Mouse (Mus musculus) heart, adult 11 months (tissue): ENCODE measurements around the gene Nrxn3.

Experiments used
- DNase-seq: peaks from one replicate; pipeline ENCODE4 v3.0.0; 2022

Nrxn3 gene

DNA sequence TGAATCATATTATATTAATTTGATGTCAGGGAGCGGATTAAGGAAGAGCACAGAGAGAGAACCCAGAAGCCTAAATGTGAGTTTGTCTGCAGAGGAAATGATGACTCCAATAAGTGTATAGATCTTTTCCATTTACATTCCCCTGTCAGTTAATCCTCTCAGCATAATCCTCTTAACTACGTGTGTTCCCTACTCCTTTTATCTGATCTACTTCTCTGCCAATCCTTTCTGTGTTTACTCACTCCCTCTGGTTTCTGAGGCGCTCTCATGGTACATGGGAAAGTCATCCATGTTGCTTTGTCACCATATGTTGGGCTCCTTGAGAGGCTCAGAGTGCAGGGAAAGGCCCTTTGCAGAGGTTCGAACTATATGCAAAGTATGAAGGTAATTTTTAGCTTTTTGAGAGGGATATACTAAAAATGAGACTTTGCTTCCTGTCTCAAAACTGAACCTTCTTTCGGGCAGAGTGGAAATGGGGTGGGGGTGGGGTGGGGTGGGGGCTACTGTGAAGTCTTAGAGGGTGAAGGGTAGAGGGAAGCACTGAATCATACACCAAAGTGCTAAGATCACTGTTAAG lies 350.6 kb downstream of the Nrxn3 start:
- no peak for DNase-seq

DNA sequence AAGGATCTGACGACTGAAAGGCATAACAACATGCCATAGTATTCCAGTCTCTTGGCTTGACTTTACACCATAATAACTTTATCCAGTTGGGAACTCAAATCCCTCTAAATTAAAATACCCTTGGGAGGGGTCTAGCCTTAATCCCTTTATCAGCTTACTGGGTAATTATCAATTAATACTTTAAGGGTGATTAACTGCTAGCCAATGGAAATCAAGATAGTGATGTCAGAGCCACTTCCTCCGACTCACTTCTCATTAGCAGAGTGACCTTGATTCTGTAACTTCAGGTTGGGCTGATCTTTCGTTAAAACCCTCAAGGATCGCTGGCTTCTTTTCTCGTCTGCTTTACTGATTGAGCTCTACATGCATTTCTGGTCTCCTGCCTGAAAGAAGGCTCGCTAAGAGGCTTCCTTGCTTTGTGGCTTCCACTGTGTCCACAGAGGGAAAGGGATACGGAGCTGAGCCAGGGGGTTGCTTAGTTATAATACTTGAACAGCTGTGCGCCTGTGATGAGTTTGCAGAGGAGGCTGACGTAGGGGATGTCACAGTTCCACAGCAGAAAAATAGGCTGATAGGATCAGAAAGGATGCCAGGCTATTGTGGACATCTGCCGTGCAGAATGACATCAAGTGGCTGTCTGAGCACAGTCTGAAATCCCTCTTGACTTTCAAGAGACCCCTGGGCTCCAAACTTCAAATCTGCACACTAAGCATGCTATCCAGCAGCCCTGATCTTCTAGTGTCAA lies 352.0 kb downstream of the Nrxn3 start:
- no peak for DNase-seq

- DNase-seq, result peak; percentile 55
Measured at GRCm38 (mm10) chr12:89093806-89094479, 371.3 kb downstream of the Nrxn3 start.

DNA sequence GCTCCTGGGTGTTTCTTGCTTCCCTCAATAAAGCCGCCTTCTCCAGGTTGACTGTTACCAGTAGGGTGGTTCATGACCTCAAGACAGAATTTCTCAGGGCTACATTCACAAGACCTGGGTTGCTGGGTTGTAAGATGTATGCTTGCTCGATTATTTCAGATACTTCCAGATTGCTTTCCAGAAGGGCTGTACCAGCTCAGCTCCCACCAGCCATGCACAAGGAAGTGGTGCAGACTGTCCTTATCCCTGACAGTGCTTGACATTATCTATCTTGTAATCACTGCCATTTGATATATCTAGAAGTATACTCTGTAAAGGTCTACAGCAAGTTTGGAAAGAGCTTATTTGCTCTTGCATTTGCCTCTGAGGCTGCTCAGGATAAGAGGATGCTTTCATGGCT lies 374.9 kb downstream of the Nrxn3 start:
- DNase-seq, result peak; percentile 28

GRCm38 (mm10) chr12:89106029-89106733 lies 383.5 kb downstream of the Nrxn3 start:
- DNase-seq, result no peak

DNA sequence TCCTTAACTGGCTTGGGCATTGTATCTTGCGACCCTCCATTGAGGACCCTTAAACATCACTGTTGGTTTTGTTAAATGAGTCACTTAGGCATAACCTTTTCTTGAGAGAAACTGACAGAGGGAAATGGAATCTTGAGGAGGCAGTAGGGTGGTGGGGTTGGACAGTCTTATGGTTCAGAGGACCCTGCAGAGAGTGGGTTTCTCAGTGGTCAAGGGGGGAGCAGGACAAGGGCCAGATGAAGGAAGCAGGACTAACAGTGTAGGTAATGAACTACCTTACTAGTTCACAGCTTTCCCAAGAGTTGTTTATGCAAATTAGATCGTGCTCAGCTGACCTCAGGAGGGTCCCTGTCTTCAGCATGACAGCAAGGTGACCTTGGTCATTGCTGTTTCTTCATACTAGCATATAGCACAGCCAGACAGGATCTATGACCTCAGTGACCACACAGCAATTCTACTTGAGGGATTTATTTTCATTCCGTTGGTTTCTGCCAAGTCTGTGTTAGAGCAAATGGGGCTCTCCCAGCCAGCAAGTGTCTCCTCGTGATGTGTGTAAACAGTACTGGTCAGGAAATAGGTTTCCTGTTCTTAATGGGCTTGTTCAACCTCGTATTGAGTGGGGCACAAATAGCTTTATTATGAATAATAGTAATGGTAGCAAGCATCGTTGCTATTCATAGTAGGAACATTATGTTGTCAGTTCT lies 384.4 kb downstream of the Nrxn3 start:
- no peak for DNase-seq

GRCm38 (mm10) chr12:89109779-89110335 lies 387.2 kb downstream of the Nrxn3 start:
- DNase-seq, result no peak

DNA sequence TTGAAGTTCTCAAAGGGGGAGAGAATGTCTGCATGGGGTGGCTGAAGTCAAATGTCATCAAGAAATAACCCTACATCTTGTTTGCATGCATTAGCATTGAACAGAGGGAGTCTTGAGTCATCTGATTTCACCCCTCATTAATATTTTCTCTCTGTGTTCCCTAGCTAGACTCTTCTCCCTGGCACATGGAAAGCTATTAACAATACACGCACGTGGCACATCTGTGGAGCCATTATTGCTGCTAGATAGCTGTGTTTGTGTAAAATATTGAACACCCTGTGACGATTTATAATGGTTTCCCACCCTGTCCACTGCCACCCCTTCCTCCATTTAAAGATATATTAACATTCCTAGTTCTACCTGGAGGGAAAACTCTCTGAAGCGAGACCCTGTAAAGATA lies 405.9 kb downstream of the Nrxn3 start:
- DNase-seq, result peak; percentile 18

GRCm38 (mm10) chr12:89129139-89129907 lies 406.6 kb downstream of the Nrxn3 start:
- DNase-seq, result peak; percentile 64

DNA sequence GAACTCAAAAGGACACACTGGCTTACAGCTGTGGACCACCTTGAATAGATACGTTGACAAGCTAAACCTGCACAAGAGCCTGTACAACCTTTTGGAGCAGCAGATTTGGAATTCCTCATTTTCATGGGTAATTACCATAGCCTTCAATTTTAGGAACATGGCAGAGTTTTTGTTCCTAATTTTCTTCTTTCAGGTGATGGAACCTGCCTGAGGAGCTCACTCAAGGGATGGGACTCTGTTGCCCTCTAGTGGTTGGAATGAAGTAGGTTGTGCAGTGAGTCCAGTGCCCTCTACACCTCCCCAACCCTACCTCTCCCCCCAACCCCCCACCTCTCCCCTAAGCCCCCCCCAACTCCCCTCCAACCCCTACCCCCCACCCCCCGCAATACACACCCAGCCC lies 411.7 kb downstream of the Nrxn3 start:
- peak; percentile 17 for DNase-seq

- peak; percentile 49 for DNase-seq
Measured at GRCm38 (mm10) chr12:89134774-89135307, 412.2 kb downstream of the Nrxn3 start.

GRCm38 (mm10) chr12:89148974-89149411 lies 426.3 kb downstream of the Nrxn3 start:
- DNase-seq, result no peak

GRCm38 (mm10) chr12:89149455-89149854 lies 426.8 kb downstream of the Nrxn3 start:
- DNase-seq, result no peak

GRCm38 (mm10) chr12:89156086-89156757 lies 433.5 kb downstream of the Nrxn3 start:
- no peak for DNase-seq

GRCm38 (mm10) chr12:89159353-89159752 lies 436.7 kb downstream of the Nrxn3 start:
- peak; percentile 89 for DNase-seq

DNA sequence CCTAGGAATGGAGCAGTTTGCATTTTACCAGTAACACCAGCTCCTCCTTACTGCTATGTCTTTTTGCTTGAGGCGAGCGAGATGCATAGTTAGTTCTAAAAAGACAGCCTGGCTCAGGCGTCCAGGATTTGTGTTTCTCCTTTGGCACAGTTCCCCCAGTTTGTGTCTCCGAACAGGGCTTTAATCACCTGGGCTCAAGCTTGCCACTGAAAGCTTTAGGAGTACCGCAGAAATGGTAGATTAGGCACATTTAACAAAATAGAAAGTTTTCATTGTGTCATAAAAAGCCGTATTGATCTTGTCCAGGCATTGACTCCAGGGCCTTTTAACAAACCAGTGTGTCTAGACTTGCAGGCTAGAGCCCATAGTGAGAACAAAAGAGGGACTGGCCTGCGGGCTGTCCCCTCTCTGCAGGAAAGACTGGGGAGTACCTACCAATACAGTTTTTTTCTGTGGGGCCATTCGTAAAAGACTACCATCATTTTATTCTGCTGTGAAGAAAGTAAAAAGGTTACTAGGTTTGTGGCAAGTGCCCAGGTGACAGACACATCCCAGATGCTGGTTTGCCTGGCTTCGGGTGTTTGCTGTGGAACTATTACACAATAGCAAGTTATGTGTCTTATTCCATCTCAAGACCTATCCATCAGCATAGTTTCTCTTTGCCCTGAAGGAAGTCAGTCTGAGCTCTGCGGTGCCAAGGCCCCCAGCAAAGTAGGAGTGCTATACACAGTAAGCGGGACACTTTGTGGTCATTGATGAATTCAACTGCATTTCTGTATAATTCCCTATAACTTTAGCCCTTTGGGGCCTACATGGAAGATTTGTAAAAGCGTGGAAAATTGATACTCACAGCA lies 451.9 kb downstream of the Nrxn3 start:
- peak; percentile 81 for DNase-seq

DNA sequence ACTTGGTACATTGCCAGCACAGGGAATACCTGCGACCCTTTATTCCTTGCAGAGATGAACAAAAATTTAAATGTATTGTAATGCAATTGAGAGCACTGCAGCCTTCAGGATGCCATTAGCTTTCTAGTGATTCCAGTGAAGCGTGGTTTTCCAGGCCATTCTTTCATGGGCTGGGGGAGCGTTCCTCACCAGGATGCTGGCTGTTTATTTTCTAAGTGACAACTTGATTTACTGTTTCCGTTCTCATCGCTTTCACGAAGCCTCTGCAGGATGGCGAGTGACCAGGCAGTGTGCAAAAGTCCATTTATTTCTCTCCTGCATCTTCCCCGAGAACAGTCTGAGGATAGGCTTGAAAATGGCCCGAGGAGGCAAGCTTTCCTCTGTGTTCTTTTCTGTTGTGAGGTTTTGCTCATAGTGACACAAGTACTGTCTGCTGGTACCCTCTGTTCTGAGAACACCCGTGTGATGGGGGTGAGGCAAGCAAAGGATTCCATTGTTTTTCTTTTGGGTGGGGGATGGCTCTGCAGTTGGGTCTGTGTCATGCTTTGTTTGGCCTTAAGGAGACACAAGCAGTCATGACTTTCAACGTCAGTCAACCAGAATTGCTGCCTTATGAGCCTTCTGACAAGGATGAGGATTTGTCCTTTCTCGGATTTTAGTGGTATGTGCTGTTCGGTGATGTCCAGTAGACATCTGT lies 457.4 kb downstream of the Nrxn3 start:
- no peak for DNase-seq

DNA sequence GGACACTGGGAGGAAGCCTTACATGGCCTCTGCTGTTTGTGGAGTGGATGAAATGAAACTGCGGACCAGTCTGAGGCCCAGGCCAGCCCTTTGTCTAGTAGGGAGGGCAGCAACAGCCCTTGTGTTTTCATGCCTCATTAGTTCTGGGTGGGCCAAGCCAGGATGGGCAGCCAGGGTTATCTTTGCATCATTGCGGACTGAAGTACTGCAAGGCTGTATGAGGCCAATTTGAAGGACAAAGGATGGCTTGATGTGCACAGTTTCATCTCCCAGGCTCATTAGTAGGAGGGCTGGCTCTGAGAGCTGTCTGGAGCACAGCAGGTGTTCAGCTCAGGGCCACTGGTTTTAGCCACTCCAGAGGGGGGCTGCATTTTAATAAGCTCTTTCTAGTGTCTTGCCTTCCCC lies 458.5 kb downstream of the Nrxn3 start:
- DNase-seq, result no peak
